Mouse (Mus musculus): ENCODE data around the gene Zfp91.
"Not testable (repeated sequence)": the region's sequence is repeated elsewhere in the genome, so short reads cannot be mapped to it uniquely, and the experiment has no call there.

- not testable (repeated sequence) for TF ChIP-seq CTCF (conservative IDR thresholded peaks at IDR 0.05 in 1 of 2, IDR thresholded peaks at IDR 0.05 in 1 of 2; ENCODE audit: low read depth in 2 of 2, low read length in 2 of 2); USF2 (conservative IDR thresholded peaks at IDR 0.05; ENCODE audit: low read depth, low read length); EP300 (IDR thresholded peaks at IDR 0.05; ENCODE audit: low read length); TCF12 (IDR thresholded peaks at IDR 0.05; ENCODE audit: low read depth, low read length); BHLHE40 (IDR thresholded peaks at IDR 0.05; ENCODE audit: low read depth, low read length); POLR2AphosphoS2 (IDR thresholded peaks at IDR 0.05; ENCODE audit: low read depth, low read length); MAZ (IDR thresholded peaks at IDR 0.05; ENCODE audit: low read depth, low read length); POLR2A (IDR thresholded peaks at IDR 0.05; ENCODE audit: low read depth, low read length); CHD1 (IDR thresholded peaks at IDR 0.05; ENCODE audit: low read depth, low read length); HCFC1 (IDR thresholded peaks at IDR 0.05; ENCODE audit: low read depth, low read length); USF1 (IDR thresholded peaks at IDR 0.05; ENCODE audit: low read depth, low read length)
Measured at GRCm38 (mm10) chr19:12721596-12721995, 74.3 kb downstream of the Zfp91 start.
